Mouse (Mus musculus) urinary bladder, postnatal 14 days (tissue): ENCODE measurements around the gene H2-M1.

Experiments
- DNase-seq: peaks from one replicate; pipeline ENCODE4 v3.0.0; 2021; ENCODE audit warnings: low spot score

The H2-M1 gene

GRCm38 (mm10) chr17:36672119-36672518 is at the start of gene H2-M1:
TSS of gene H2-M1 (minus strand) at chr17:36672219.
- DNase-seq = no peak

- no peak for DNase-seq
Observed at GRCm38 (mm10) chr17:36697693-36698092, 25.7 kb upstream of the H2-M1 start.

- DNase-seq = no peak
Observed at GRCm38 (mm10) chr17:36642566-36642965, 29.5 kb downstream of the H2-M1 start, which contains the start of gene H2-M9. TSS of gene H2-M9 (minus strand) at chr17:36642666.
